Mouse (Mus musculus) forebrain, embryonic 15.5 days (tissue): Measurements from ENCODE around the gene Ifih1. TPM values are rescaled to one million over a fixed set of nuclear protein-coding genes. Genes with fewer than 3 reads are reported as not detected.

Experiments used
- ATAC-seq: fragments of 200-750 bp; cut with Nextera tagmentation; replicated peaks from 2 replicates; pipeline ENCODE4 v1.8.0; 2017; ENCODE audit warnings: mild to moderate bottlenecking, moderate TSS enrichment, moderate library complexity
- H3K27ac ChIP-seq: fragments of 300-500 bp; sonication (generic); replicated peaks from 2 replicates; pipeline ENCODE4 v1.5.1; 2015; ENCODE audit warnings: mild to moderate bottlenecking, inconsistent platforms
- H3K27me3 ChIP-seq: fragments of 300-500 bp; sonication (generic); 2 replicates; pipeline ENCODE4 v1.6.1; 2015; ENCODE audit warnings: inconsistent platforms
- H3K36me3 ChIP-seq: fragments of 300-500 bp; sonication (generic); 2 replicates; pipeline ENCODE4 v1.6.1; 2015; ENCODE audit warnings: mild to moderate bottlenecking, inconsistent platforms
- H3K4me1 ChIP-seq: fragments of 300-500 bp; sonication (generic); 2 replicates; pipeline ENCODE4 v1.6.1; 2015; ENCODE audit warnings: inconsistent platforms
- H3K4me2 ChIP-seq: fragments of 300-500 bp; sonication (generic); replicated peaks from 2 replicates; pipeline ENCODE4 v1.6.1; 2015; ENCODE audit warnings: mild to moderate bottlenecking, inconsistent platforms
- H3K4me3 ChIP-seq: fragments of 300-500 bp; sonication (generic); 2 replicates; pipeline ENCODE4 v1.5.1; 2015; ENCODE audit warnings: mild to moderate bottlenecking, inconsistent platforms
- H3K9ac ChIP-seq: fragments of 300-500 bp; sonication (generic); replicated peaks from 2 replicates; pipeline ENCODE4 v1.6.1; 2015; ENCODE audit warnings: mild to moderate bottlenecking, inconsistent platforms
- H3K9me3 ChIP-seq: fragments of 300-500 bp; sonication (generic); 2 replicates; pipeline ENCODE4 v1.6.1; 2016; ENCODE audit warnings: inconsistent platforms
- WGBS: fragments of 180-500 bp; shearing (Covaris S2); methylation state at CpG from one replicate; pipeline ENCODE4 v1.1.7; 2015; ENCODE audit warnings: mixed read lengths; 5-methylcytosine and 5-hydroxymethylcytosine counted together
- polyA plus RNA-seq: library from polyadenylated mRNA; unstranded; fragments of >200 nt; fragmentation: Nextera tagmentation; extraction: Ambion mirVana; gene quantifications from 2 replicates; pipeline ENCODE4 v1.2.1, GENCODE M21; 2015

The Ifih1 gene
- polyA plus RNA-seq, 1 experiment from 2014 or later, result 1.1 TPM

GRCm38 (mm10) chr2:62627728-62628127 lies 18.3 kb downstream of the Ifih1 start:
- no peak for ATAC-seq
- no peaks in the 10 kb centered on the region for H3K36me3 ChIP-seq
- H3K4me3 ChIP-seq, result no peak overlapping the region
- H3K27me3 ChIP-seq, result no peaks in the 10 kb centered on the region
- no peak overlapping the region for H3K4me2 ChIP-seq
- H3K9ac ChIP-seq, result no peak overlapping the region
- 6% methylated on average over 5 of the region's 5 CpGs for WGBS
- no peaks in the 10 kb centered on the region for H3K9me3 ChIP-seq
- H3K4me1 ChIP-seq, result peaks cover 8% of the 10 kb centered on the region; the same call in 1 of the 2 replicates
- no peak overlapping the region for H3K27ac ChIP-seq

- no peaks in the 10 kb centered on the region for H3K9me3 ChIP-seq
- no peak for ATAC-seq
- H3K27ac ChIP-seq, result no peak overlapping the region
- WGBS, result 42% methylated on average over 8 of the region's 8 CpGs
- H3K4me2 ChIP-seq, result no peak overlapping the region
- no peak overlapping the region for H3K4me3 ChIP-seq
- no peaks in the 10 kb centered on the region for H3K27me3 ChIP-seq
- H3K9ac ChIP-seq, result no peak overlapping the region
- no peaks in the 10 kb centered on the region for H3K36me3 ChIP-seq
- peaks cover 10% of the 10 kb centered on the region; the same call in 1 of the 2 replicates for H3K4me1 ChIP-seq
These were observed 23.0 kb downstream of the Ifih1 start for GRCm38 (mm10) chr2:62623024-62623441.

- Histone ChIP-seq H3K27ac (no peak overlapping the region), H3K4me2 (no peak overlapping the region), H3K4me3 (no peak overlapping the region), H3K27me3 (no peaks in the 10 kb centered on the region), H3K36me3 (no peaks in the 10 kb centered on the region), H3K9ac (no peak overlapping the region), H3K9me3 (no peaks in the 10 kb centered on the region), H3K4me1 (peaks cover 10% of the 10 kb centered on the region; the same call in 1 of the 2 replicates)
- WGBS, result 66% methylated on average over 2 of the region's 2 CpGs
- no peak for ATAC-seq
These were observed 26.4 kb downstream of the Ifih1 start for GRCm38 (mm10) chr2:62619679-62620078.

DNA sequence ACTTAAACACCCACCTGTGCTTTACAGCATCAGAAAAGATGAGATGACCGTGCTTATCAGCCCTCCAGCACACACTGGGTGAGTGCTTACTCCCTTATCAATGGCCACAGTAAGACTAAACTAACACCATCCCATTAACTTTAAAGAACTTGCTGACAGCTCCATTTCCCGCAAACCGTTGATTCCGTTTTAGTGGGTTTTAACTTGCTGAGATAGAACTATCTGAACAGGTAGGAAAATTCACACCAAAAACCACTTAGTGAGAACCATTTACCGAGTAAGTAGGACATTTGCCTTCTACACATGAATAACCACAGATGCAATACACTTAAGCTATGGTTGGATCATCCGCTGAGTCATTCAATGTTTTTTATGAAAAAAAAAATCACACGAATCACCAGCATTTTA lies 27.1 kb downstream of the Ifih1 start:
- no peak overlapping the region for H3K9ac ChIP-seq
- no peaks in the 10 kb centered on the region for H3K9me3 ChIP-seq
- H3K4me3 ChIP-seq, result no peak overlapping the region
- H3K27ac ChIP-seq, result no peak overlapping the region
- no peak overlapping the region for H3K4me2 ChIP-seq
- ATAC-seq, result no peak
- peaks cover 10% of the 10 kb centered on the region; the same call in 1 of the 2 replicates for H3K4me1 ChIP-seq
- 91% methylated on average over 7 of the region's 7 CpGs for WGBS
- H3K27me3 ChIP-seq, result no peaks in the 10 kb centered on the region
- H3K36me3 ChIP-seq, result no peaks in the 10 kb centered on the region

DNA sequence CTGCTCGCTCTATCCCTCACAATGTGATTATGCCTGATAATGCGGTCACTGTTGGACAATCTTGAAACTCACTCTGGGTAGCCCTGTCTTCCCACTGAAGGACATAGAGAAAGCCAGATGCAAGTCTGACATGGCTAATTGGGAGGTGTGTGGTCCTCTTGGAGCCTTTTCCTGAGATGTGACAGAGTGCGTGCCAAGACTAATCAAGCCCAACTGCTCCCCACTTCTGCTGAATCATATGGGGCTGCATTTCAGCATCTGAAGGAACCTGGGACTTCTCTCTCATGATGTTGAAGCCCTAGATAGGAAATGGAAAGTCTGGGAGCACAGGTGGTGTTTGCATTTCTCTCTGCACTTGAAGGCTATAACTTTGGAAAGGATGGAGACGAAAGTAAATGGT lies 32.9 kb downstream of the Ifih1 start:
- Histone ChIP-seq H3K9me3 (no peaks in the 10 kb centered on the region), H3K4me1 (0 out of 2 replicates have a peak, but pooled peaks cover 4% of the 10 kb centered on the region), H3K9ac (no peak overlapping the region), H3K27ac (no peak overlapping the region), H3K36me3 (no peaks in the 10 kb centered on the region), H3K4me2 (no peak overlapping the region), H3K27me3 (no peaks in the 10 kb centered on the region), H3K4me3 (no peak overlapping the region)
- 77% methylated on average over 4 of the region's 4 CpGs for WGBS
- ATAC-seq, result peak; percentile 38; the same call in 1 of the 2 replicates

DNA sequence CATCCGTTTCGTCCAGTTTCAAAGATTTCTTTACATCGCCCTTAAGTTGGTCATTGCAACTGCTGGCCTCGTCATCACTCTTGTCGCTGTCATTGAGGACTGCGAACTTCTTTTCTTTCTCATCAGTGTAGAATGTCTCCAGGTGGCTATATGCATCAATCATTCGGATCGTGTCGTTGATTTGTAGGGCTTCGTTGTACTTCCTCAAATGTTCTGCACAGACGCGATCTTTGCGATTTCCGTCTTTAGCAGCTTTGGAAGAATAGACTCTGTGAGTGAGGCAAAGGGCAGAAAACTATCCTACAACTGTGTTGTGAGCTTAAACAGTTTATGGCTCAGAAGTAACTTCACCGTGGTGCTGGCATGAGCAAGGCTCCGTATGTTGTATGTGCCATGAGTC lies 39.9 kb downstream of the Ifih1 start:
- H3K36me3 ChIP-seq, result no peaks in the 10 kb centered on the region
- H3K9ac ChIP-seq, result no peak overlapping the region
- H3K4me2 ChIP-seq, result no peak overlapping the region
- 0 out of 2 replicates have a peak, but pooled peaks cover 4% of the 10 kb centered on the region for H3K4me1 ChIP-seq
- ATAC-seq, result no peak
- no peaks in the 10 kb centered on the region for H3K9me3 ChIP-seq
- H3K27ac ChIP-seq, result no peak overlapping the region
- no peak overlapping the region for H3K4me3 ChIP-seq
- no peaks in the 10 kb centered on the region for H3K27me3 ChIP-seq
- 96% methylated on average over 16 of the region's 16 CpGs for WGBS

DNA sequence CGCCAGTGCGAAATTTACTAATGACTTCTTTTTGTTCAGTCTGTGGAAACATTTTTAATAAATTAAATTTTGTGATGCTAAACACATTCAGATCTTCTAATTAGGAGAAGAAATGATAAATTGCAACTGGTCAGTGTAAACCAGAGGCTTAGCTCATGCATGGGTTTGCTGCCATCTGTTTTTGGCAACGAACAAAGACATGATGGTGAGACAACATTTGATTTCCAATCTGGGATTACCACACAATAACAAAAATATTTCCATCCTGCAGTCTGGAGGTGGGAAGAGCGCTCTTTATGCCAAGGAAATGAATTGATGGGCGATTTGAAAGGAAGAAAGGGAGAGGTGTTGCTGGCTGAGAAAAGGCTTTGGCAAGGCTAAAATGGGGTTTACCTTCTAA lies 42.5 kb downstream of the Ifih1 start:
- Histone ChIP-seq H3K4me2 (no peak overlapping the region), H3K9me3 (no peaks in the 10 kb centered on the region), H3K27ac (no peak overlapping the region), H3K4me1 (0 out of 2 replicates have a peak, but pooled peaks cover 4% of the 10 kb centered on the region), H3K27me3 (no peaks in the 10 kb centered on the region), H3K36me3 (no peaks in the 10 kb centered on the region), H3K9ac (no peak overlapping the region), H3K4me3 (no peak overlapping the region)
- ATAC-seq, result peak; percentile 43; the same call in 1 of the 2 replicates
- 60% methylated on average over 5 of the region's 5 CpGs for WGBS

DNA sequence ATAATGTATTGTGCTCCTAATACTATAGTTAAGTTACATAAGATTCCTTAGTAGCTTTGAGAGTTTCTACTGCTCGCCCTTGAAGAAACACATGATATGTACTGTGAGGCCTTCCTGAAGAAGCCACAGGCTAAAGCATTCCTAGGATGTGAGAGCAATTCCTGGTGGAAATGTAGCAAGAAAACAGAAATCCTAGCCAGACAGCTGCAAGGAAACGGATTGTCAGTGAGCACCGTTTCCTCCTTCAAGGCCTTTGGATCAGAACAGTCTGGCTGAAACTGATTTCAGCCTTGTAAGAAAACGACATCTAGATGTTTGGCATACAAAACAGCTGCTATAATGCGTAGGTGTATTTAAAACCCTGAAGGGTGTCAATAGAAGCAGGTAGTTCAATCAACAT lies 49.5 kb downstream of the Ifih1 start:
- no peak overlapping the region for H3K9ac ChIP-seq
- no peaks in the 10 kb centered on the region for H3K27me3 ChIP-seq
- H3K4me3 ChIP-seq, result no peak overlapping the region
- H3K9me3 ChIP-seq, result no peaks in the 10 kb centered on the region
- H3K4me2 ChIP-seq, result no peak overlapping the region
- 93% methylated on average over 5 of the region's 5 CpGs for WGBS
- no peak for ATAC-seq
- H3K4me1 ChIP-seq, result no peaks in the 10 kb centered on the region
- H3K27ac ChIP-seq, result no peak overlapping the region
- H3K36me3 ChIP-seq, result no peaks in the 10 kb centered on the region

DNA sequence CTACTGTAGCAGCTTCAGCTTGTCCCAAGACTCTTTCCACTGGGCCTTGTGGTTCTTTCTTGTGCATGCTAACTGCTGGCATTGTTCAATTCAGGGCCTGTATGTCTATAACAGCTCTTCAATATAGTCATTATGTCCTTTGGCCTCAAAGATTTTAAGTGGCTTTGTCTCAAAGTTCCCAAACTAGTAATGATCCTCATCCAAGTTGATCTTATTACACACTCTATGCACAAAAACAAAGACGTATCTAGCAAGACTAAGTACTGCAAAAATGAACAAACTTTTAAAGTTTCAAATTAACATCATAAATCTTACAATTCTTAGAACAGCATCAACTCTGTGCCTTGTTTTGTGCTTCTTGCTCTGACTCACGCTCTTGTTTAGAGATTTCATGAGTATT lies 51.6 kb downstream of the Ifih1 start:
- no peak overlapping the region for H3K4me3 ChIP-seq
- H3K4me1 ChIP-seq, result no peaks in the 10 kb centered on the region
- H3K36me3 ChIP-seq, result no peaks in the 10 kb centered on the region
- H3K9ac ChIP-seq, result no peak overlapping the region
- no peaks in the 10 kb centered on the region for H3K27me3 ChIP-seq
- no peak overlapping the region for H3K4me2 ChIP-seq
- no peaks in the 10 kb centered on the region for H3K9me3 ChIP-seq
- no peak for ATAC-seq
- H3K27ac ChIP-seq, result no peak overlapping the region
- 58% methylated on average over 2 of the region's 2 CpGs for WGBS

- H3K27me3 ChIP-seq, result no peaks in the 10 kb centered on the region
- no peak overlapping the region for H3K4me3 ChIP-seq
- H3K36me3 ChIP-seq, result no peaks in the 10 kb centered on the region
- no peak for ATAC-seq
- no peaks in the 10 kb centered on the region for H3K9me3 ChIP-seq
- H3K4me2 ChIP-seq, result no peak overlapping the region
- H3K9ac ChIP-seq, result no peak overlapping the region
- no peaks in the 10 kb centered on the region for H3K4me1 ChIP-seq
- H3K27ac ChIP-seq, result no peak overlapping the region
- 82% methylated on average over 3 of the region's 3 CpGs for WGBS
These were observed 54.5 kb downstream of the Ifih1 start for GRCm38 (mm10) chr2:62591555-62591954.

DNA sequence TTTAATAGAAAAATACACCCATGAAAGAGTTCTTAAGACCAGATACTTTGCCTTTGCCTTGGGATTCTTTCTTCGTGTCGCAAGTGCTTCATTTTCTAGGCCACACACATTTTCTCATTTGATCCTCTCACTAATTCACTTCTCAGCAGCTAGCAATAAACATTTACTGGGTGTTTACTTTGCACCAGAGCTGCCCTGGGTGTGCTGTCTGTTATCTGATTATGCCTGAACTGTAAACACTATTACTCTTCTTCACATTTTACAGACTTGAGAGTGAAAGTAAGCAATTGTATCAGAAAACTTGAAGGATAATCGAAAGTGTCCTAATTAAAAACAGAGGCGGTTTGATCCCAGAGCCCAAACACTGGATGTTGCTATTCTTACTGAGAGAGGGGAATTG lies 56.7 kb downstream of the Ifih1 start:
- 91% methylated on average over 4 of the region's 4 CpGs for WGBS
- ATAC-seq, result no peak
- Histone ChIP-seq H3K4me2 (no peak overlapping the region), H3K36me3 (no peaks in the 10 kb centered on the region), H3K4me3 (no peak overlapping the region), H3K27ac (no peak overlapping the region), H3K9me3 (no peaks in the 10 kb centered on the region), H3K4me1 (no peaks in the 10 kb centered on the region), H3K9ac (no peak overlapping the region), H3K27me3 (no peaks in the 10 kb centered on the region)

DNA sequence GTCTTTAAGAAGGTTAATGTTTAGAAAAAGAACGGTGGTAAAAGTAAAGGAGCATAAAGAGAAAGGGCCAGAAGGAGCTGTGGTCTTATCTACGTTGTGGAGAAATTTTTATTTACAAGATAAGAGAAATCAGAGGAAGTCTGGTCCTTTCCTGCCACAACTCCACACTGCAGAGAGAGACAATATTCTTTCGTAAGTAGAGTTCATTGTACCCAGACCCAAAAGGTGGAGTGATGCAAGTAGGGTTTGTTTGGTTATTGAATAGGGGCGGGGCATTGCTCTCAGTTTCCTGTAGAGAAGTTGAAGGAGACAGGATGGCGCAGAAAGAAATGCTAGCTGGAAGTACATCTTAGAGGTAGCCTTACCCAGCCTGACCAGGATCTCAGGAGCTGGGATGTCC lies 60.3 kb downstream of the Ifih1 start:
- Histone ChIP-seq H3K4me3 (no peak overlapping the region), H3K36me3 (no peaks in the 10 kb centered on the region), H3K27me3 (no peaks in the 10 kb centered on the region), H3K4me1 (no peaks in the 10 kb centered on the region), H3K9me3 (no peaks in the 10 kb centered on the region), H3K27ac (no peak overlapping the region), H3K9ac (no peak overlapping the region), H3K4me2 (no peak overlapping the region)
- no peak for ATAC-seq
- WGBS, result 87% methylated on average over 5 of the region's 5 CpGs

- no peak for ATAC-seq
- Histone ChIP-seq H3K9ac (no peak overlapping the region), H3K4me1 (no peaks in the 10 kb centered on the region), H3K4me3 (no peak overlapping the region), H3K36me3 (no peaks in the 10 kb centered on the region), H3K27ac (no peak overlapping the region), H3K9me3 (no peaks in the 10 kb centered on the region), H3K4me2 (no peak overlapping the region), H3K27me3 (no peaks in the 10 kb centered on the region)
- 76% methylated on average over 3 of the region's 3 CpGs for WGBS
These were observed 71.1 kb downstream of the Ifih1 start for GRCm38 (mm10) chr2:62574962-62575361.
